Mouse (Mus musculus): ENCODE data around the gene Gm3055.
"Not testable (repeated sequence)": the region's sequence is repeated elsewhere in the genome, so short reads cannot be mapped to it uniquely, and the experiment has no call there.

Gene Gm3055

GRCm38 (mm10) chr10:81770506-81771403 is at the start of gene Gm3055:
TSS of gene Gm3055 (minus strand) at chr10:81771161.
- in situ Hi-C loops (cut with MseI, MboI): not testable (repeated sequence)

- in situ Hi-C loops (cut with MseI, MboI): not testable (repeated sequence)
Measured at GRCm38 (mm10) chr10:81811899-81812298, 40.9 kb upstream of the Gm3055 start, which contains the start of gene Gm4767. TSS of gene Gm4767 (plus strand) at chr10:81812186.

GRCm38 (mm10) chr10:81771404-81771777 is 430 bp upstream of the Gm3055 start:
- in situ Hi-C loops (cut with MseI, MboI): not testable (repeated sequence)

- in situ Hi-C loops (cut with MseI, MboI): not testable (repeated sequence)
Measured at GRCm38 (mm10) chr10:81704531-81705301, 66.2 kb downstream of the Gm3055 start, which contains the start of gene Zfp433. TSS of gene Zfp433 (plus strand) at chr10:81704825.
